Mouse (Mus musculus): ENCODE data around the gene Bmp2k. TPM values are rescaled to one million over a fixed set of nuclear protein-coding genes. Genes with fewer than 3 reads are reported as not detected.

Gene Bmp2k
- polyA plus RNA-seq, 1 experiment: 24.3 TPM

- no peak for TF ChIP-seq GATA1 (IDR thresholded peaks at IDR 0.05; ENCODE audit: low read length)
Measured at GRCm38 (mm10) chr5:97006929-97007328, 9.4 kb downstream of the Bmp2k start.

GRCm38 (mm10) chr5:97007496-97007895 is 10.0 kb downstream of the Bmp2k start:
- no peak for TF ChIP-seq GATA1 (IDR thresholded peaks at IDR 0.05; ENCODE audit: low read length)

- TF ChIP-seq GATA1 (IDR thresholded peaks at IDR 0.05; ENCODE audit: low read length): no peak
Measured at GRCm38 (mm10) chr5:97009601-97010335, 12.3 kb downstream of the Bmp2k start.

- TF ChIP-seq GATA1 (IDR thresholded peaks at IDR 0.05; ENCODE audit: low read length): no peak
Measured at GRCm38 (mm10) chr5:97015781-97016508, 18.5 kb downstream of the Bmp2k start.

DNA sequence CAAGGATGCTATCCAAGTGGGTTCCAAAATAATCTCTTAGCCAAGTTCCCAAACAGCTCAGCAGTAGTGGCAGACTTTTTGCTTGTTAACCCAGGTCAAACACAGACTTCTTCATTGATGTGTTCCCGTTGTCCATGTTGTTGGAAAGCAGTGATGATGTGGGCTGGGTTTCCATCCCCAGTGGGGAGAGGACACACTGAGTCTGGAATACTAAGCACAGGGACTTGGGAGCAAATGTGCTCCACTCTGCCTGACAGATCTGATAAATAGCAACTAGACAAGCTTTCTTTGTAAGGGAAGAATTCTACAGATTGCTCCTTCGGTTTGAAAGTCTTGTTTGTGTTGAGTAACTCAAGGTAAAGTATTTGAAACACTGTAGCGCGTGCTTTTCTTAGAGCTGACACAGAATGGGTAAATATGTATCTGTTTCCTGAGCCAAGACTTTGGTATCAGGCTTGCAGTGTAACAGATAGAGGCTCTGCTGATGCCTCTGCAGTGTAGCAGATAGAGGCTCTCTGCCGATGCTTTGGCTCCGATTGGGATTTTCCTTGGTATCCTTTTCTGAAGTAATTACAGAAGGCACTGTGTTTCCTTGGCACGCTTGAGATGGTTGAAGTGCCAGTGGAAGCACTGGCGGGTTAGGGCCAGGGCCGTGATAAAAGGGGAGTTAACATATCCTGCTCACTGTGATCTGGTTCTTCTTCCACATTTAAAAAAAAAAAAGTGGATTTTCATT is 19.5 kb downstream of the Bmp2k start:
- TF ChIP-seq GATA1 (IDR thresholded peaks at IDR 0.05; ENCODE audit: low read length): no peak

DNA sequence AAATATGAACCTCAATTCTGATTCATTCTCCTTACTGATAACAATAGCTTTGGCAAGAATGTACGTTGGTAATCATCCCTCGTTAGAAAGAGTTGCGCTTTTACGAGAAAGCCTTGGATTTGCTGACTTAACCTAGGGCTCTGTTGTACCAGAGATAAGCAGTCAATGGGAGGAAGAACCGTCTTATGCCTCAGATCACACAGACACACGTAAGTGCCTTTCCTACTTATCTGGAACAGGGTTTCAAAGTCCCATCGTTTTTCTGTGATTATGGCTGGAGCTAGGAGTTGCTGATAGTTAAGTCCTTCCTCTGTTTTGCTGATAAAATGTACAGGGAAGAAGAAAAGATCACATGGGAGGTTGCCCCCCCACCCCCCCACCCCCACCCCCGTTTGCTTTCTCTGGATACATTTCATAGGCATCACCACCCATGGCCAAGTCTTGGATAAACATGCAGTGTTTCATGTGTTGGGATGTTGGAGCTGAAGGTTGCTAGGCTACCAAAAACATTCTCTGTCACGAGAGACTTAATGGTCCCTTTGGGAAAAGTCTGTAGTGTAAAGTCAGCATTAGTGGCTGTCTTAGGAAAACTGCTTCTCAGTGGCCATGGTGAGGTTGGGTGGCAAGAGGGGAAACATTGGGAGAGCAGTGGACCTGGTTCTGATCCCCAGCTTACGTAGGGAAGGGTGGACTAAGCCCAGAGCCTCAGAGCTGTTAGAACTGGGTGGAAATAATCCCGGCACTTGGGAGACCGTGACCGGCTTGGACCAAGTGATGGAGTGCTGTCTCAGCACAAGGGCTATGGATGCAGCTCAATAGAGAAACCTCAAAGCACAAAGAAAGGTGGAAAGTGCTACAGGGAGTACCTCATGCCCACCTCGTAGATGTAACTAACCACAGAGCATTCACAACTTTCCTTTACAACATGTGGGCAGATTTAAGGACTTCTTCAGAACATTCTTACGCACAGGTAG is 25.1 kb downstream of the Bmp2k start:
- peak; percentile 94 for TF ChIP-seq GATA1 (IDR thresholded peaks at IDR 0.05; ENCODE audit: low read length)

DNA sequence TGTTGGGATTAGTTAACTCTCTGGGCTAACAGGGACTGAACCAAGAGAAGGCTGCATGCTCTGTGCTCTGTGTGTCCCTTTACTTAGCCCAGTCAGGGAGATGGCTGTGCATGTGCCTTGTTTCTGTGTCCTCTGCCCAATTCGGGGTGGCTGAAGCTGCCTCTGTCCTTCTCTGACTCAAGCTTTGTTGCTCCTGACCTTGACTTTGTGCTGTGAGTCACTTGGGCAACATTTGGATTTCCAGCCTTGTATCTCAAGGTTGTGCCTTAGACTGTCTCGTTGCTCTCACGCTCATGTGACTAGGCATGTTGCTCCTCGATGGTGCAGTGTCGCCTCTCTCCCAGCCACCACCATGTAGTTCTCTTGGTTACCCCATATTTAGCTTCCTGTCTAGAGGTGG is 27.3 kb downstream of the Bmp2k start:
- TF ChIP-seq GATA1 (IDR thresholded peaks at IDR 0.05; ENCODE audit: low read length): no peak

DNA sequence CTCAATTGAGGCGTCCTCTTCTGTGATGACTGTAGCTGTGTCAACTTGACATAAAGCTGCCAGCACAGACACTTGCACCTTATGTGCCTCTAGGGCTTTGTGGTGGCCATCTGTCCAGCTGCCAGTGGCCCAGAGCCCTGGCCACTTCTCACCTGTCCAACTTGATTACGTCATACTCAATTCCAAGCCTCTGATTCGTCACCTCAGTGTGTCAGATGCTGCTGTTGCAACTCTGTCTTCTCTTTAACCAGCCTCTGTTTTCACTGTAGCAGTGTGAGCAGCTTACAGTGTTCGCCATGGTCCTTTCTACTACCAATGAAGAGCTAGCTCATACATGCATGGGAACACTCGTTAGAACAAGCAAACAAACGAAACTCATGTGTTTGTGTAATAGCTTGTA is 28.2 kb downstream of the Bmp2k start:
- no peak for TF ChIP-seq GATA1 (IDR thresholded peaks at IDR 0.05; ENCODE audit: low read length)

- TF ChIP-seq GATA1 (IDR thresholded peaks at IDR 0.05; ENCODE audit: low read length): no peak
Measured at GRCm38 (mm10) chr5:97028004-97028403, 30.5 kb downstream of the Bmp2k start.

DNA sequence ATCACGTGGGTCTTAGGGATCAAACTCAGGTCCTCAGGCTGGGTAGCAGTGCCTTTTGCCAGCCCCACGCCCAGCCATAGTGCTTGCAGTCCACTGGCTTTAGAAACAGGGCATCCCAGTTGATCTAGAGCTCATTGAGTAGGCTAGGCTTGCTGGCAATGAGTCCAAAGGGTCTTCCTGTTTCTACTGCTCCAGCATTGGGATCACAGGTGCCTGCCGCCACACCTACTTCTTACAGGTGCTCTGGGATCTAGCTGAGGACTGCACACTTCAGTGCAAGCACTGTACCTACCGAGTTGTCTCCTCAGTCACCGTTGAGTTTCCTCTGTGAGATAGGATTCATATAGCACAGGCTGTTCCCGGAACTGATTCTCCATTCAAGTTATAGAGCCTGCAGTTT is 34.3 kb downstream of the Bmp2k start:
- no peak for TF ChIP-seq GATA1 (IDR thresholded peaks at IDR 0.05; ENCODE audit: low read length)

- no peak for TF ChIP-seq GATA1 (IDR thresholded peaks at IDR 0.05; ENCODE audit: low read length)
Measured at GRCm38 (mm10) chr5:97045260-97045659, 47.8 kb downstream of the Bmp2k start.

DNA sequence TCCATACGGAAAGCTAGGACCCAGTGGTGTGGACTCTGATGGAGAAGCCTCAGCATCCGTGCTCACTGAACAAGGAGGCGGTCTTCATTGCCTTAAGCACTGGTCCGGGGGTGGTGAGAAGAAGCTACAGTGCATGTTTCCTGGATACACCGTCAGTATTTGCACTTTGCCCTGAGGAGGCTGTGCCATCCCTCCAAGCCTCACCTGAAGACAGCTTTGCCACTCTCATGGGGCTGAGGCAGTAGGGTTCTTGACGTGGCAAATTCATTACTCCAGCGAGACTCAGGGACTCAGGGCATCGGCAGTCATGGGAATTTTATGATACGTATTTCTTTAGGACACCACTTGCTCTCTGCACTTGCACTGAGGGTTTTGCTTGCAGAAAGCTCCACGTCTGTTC is 49.2 kb downstream of the Bmp2k start:
- TF ChIP-seq GATA1 (IDR thresholded peaks at IDR 0.05; ENCODE audit: low read length): no peak

DNA sequence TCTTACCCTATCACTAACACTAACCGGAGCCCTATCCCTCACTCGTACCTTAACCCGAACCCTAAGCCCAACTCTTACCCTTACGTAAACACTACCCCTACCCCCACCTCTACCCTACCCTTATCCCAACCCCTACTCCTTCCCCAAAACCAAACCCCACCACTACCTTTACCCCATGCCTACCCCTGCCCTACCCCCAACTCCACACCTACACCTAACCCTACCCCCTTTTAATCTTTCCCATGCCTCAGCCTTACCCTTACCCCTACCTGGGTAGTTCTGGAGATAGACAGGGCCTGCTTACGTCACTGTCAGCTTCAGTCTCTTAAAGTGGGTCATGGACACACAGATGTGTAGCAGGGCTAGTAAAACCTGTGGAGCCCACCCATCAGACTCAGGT is 51.4 kb downstream of the Bmp2k start:
- TF ChIP-seq GATA1 (IDR thresholded peaks at IDR 0.05; ENCODE audit: low read length): no peak

GRCm38 (mm10) chr5:97054166-97054565 is 56.7 kb downstream of the Bmp2k start:
- TF ChIP-seq GATA1 (IDR thresholded peaks at IDR 0.05; ENCODE audit: low read length): no peak

- TF ChIP-seq GATA1 (IDR thresholded peaks at IDR 0.05; ENCODE audit: low read length): no peak
Measured at GRCm38 (mm10) chr5:97054801-97055200, 57.3 kb downstream of the Bmp2k start.

Measured in G1E-ER4 (cell line).